Mouse (Mus musculus) C2C12 (cell line): ENCODE data around the gene Rabgap1l.

Experiments used
- CTCF ChIP-seq: IDR thresholded peaks from one replicate; pipeline ENCODE4 v1.5.1; 2011; ENCODE audit not compliant: control insufficient read depth, insufficient read depth, insufficient read length
- MAX ChIP-seq: IDR thresholded peaks from one replicate; pipeline ENCODE4 v1.6.1; 2011; ENCODE audit warnings: mild to moderate bottlenecking, control low read depth
- MYOD1 ChIP-seq: IDR thresholded peaks from one replicate; pipeline ENCODE4 v1.6.1; 2011; ENCODE audit warnings: low read depth; ENCODE audit not compliant: control insufficient read depth, insufficient read length
- USF1 ChIP-seq: IDR thresholded peaks from one replicate; pipeline ENCODE4 v1.6.1; 2011; ENCODE audit warnings: low read depth, mild to moderate bottlenecking, control low read depth, moderate library complexity

- TF ChIP-seq USF1: no peak
- no peak for TF ChIP-seq CTCF
- TF ChIP-seq MYOD1: no peak
- TF ChIP-seq MAX: no peak
These were observed 259.7 kb downstream of the Rabgap1l start for GRCm38 (mm10) chr1:160533209-160533820.
